8 mouse cellular contexts compared by ENCODE assay signal in genomic region chr7:13035211-13035855, GRCm38 (mm10). TPM values are rescaled to one million over a fixed set of nuclear protein-coding genes. Genes with fewer than 3 reads are reported as not detected.
DNase-seq lines count a peak whose midpoint lies in the region; ATAC-seq lines count a peak whose summit lies in the region.

No protein-coding gene starts in this region.

- ATAC-seq in kidney, embryonic 16.5 days (ENCODE audit: low FRiP score, low TSS enrichment): no peak
- ATAC-seq in liver, embryonic 13.5 days (ENCODE audit: low read depth): no peak
- ATAC-seq in frontal cortex, adult (ENCODE audit: low TSS enrichment): no peak

- no peaks in the 10 kb centered on the region for H3K9me3 ChIP-seq in kidney, embryonic 16.5 days (ENCODE audit: low read length)
- no peaks in the 10 kb centered on the region; the same call in 1 of the 2 replicates for H3K9me3 ChIP-seq in forebrain, embryonic 10.5 days
- H3K9me3 ChIP-seq in liver, embryonic 13.5 days (replicated peaks): no peaks in the 10 kb centered on the region

- H3K4me2 ChIP-seq in kidney, embryonic 16.5 days (replicated peaks; ENCODE audit: low read depth, low read length): 0 out of 2 replicates have a peak overlapping the region, but pooled peaks have one; percentile 86
- peak overlapping the region; percentile 74 for H3K4me2 ChIP-seq in liver, embryonic 13.5 days

- peak overlapping the region; percentile 18; the same call in 1 of the 2 replicates for H3K9ac ChIP-seq in kidney, embryonic 16.5 days (replicated peaks; ENCODE audit: low read length)
- H3K9ac ChIP-seq in liver, embryonic 13.5 days: peak overlapping the region; percentile 88

- 82% methylated on average over 17 of the region's 17 CpGs for WGBS in kidney, embryonic 16.5 days
- WGBS in forebrain, embryonic 10.5 days: 89% methylated on average over 17 of the region's 17 CpGs
- WGBS in liver, embryonic 13.5 days (ENCODE audit: insufficient replicate concordance): 79% methylated on average over 16 of the region's 17 CpGs

- H3K4me3 ChIP-seq in kidney, embryonic 16.5 days (ENCODE audit: low read length): no peak overlapping the region
- peak overlapping the region; percentile 82 for H3K4me3 ChIP-seq in forebrain, embryonic 10.5 days
- peak overlapping the region; percentile 78 for H3K4me3 ChIP-seq in liver, embryonic 13.5 days (replicated peaks)

- peak overlapping the region; percentile 95 for H3K27ac ChIP-seq in kidney, embryonic 16.5 days (ENCODE audit: low read length)
- peak overlapping the region; percentile 90 for H3K27ac ChIP-seq in forebrain, embryonic 10.5 days
- peak overlapping the region; percentile 97 for H3K27ac ChIP-seq in liver, embryonic 13.5 days

- peaks cover 40% of the 10 kb centered on the region for H3K4me1 ChIP-seq in kidney, embryonic 16.5 days (ENCODE audit: insufficient read depth, low read length)
- peaks cover 58% of the 10 kb centered on the region for H3K4me1 ChIP-seq in forebrain, embryonic 10.5 days
- H3K4me1 ChIP-seq in liver, embryonic 13.5 days (replicated peaks): peaks cover 63% of the 10 kb centered on the region

- no peak for DNase-seq in kidney, adult 18-20 months
- DNase-seq in R1 (ENCODE audit: low read depth, low spot score): peak; percentile 25
- DNase-seq in forebrain, embryonic 10.5 days (ENCODE audit: extremely low spot score, low spot score): no peak
- no peak for DNase-seq in liver, embryonic 13.5 days
- no peak for DNase-seq in frontal cortex, postnatal 36 days (ENCODE audit: low spot score in 2 of 2)
- no peak for DNase-seq in retina, embryonic 14.5 days (ENCODE audit: low spot score)

- H3K27me3 ChIP-seq in kidney, embryonic 16.5 days (ENCODE audit: insufficient read depth, low read length): no peaks in the 10 kb centered on the region
- no peaks in the 10 kb centered on the region for H3K27me3 ChIP-seq in forebrain, embryonic 10.5 days (ENCODE audit: poor library complexity, severe bottlenecking)
- H3K27me3 ChIP-seq in liver, embryonic 13.5 days: no peaks in the 10 kb centered on the region

- peaks cover 36% of the 10 kb centered on the region for H3K36me3 ChIP-seq in kidney, embryonic 16.5 days (ENCODE audit: insufficient read depth, low read length)
- peaks cover 55% of the 10 kb centered on the region for H3K36me3 ChIP-seq in forebrain, embryonic 10.5 days (replicated peaks)
- peaks cover 49% of the 10 kb centered on the region for H3K36me3 ChIP-seq in liver, embryonic 13.5 days

RNA-seq across cellular contexts. Expression of gene Chmp2a, which starts 0.7 kb away (rescaled TPM):
- polyA plus RNA-seq in kidney, embryonic 16.5 days (2015; fragmentation: Nextera tagmentation; extraction: Ambion mirVana): 159 and 162 TPM in 2 replicates
- 97.3 and 102 TPM in 2 replicates for polyA plus RNA-seq in forebrain, embryonic 10.5 days (2016; fragmentation: Nextera tagmentation; extraction: Ambion mirVana)
- polyA plus RNA-seq in liver, embryonic 13.5 days (2015; fragmentation: Nextera tagmentation; extraction: Ambion mirVana): 127 and 130 TPM in 2 replicates

RNA-seq across cellular contexts. Expression of gene Ube2m, which starts 2.7 kb away (rescaled TPM):
- 30.4 and 54.9 TPM in 2 replicates for polyA plus RNA-seq in kidney, embryonic 16.5 days (2015; fragmentation: Nextera tagmentation; extraction: Ambion mirVana)
- polyA plus RNA-seq in forebrain, embryonic 10.5 days (2016; fragmentation: Nextera tagmentation; extraction: Ambion mirVana): 82.9 and 88.7 TPM in 2 replicates
- 70.0 and 80.8 TPM in 2 replicates for polyA plus RNA-seq in liver, embryonic 13.5 days (2015; fragmentation: Nextera tagmentation; extraction: Ambion mirVana)

RNA-seq across cellular contexts. Expression of gene Mzf1, which starts 19.2 kb away (rescaled TPM):
- polyA plus RNA-seq in kidney, embryonic 16.5 days (2015; fragmentation: Nextera tagmentation; extraction: Ambion mirVana): 3.8 and 5.1 TPM in 2 replicates
- polyA plus RNA-seq in forebrain, embryonic 10.5 days (2016; fragmentation: Nextera tagmentation; extraction: Ambion mirVana): 3.9 and 4.3 TPM in 2 replicates
- 0.45 and 0.52 TPM in 2 replicates for polyA plus RNA-seq in liver, embryonic 13.5 days (2015; fragmentation: Nextera tagmentation; extraction: Ambion mirVana)

RNA-seq across cellular contexts. Expression of gene Zbtb45, which starts 25.5 kb away (rescaled TPM):
- 28.3 and 29.2 TPM in 2 replicates for polyA plus RNA-seq in kidney, embryonic 16.5 days (2015; fragmentation: Nextera tagmentation; extraction: Ambion mirVana)
- 29.7 and 30.7 TPM in 2 replicates for polyA plus RNA-seq in forebrain, embryonic 10.5 days (2016; fragmentation: Nextera tagmentation; extraction: Ambion mirVana)
- 14.4 and 17.3 TPM in 2 replicates for polyA plus RNA-seq in liver, embryonic 13.5 days (2015; fragmentation: Nextera tagmentation; extraction: Ambion mirVana)

RNA-seq across cellular contexts. Expression of gene Trim28, which starts 36.4 kb away (rescaled TPM):
- 245 TPM in 2 replicates for polyA plus RNA-seq in kidney, embryonic 16.5 days (2015; fragmentation: Nextera tagmentation; extraction: Ambion mirVana)
- polyA plus RNA-seq in forebrain, embryonic 10.5 days (2016; fragmentation: Nextera tagmentation; extraction: Ambion mirVana): 415 and 417 TPM in 2 replicates
- 92.3 and 102 TPM in 2 replicates for polyA plus RNA-seq in liver, embryonic 13.5 days (2015; fragmentation: Nextera tagmentation; extraction: Ambion mirVana)
